Mouse (Mus musculus) limb, embryonic 14.5 days (tissue): Measurements from ENCODE around the gene Crlf1. TPM values are rescaled to one million over a fixed set of nuclear protein-coding genes. Genes with fewer than 3 reads are reported as not detected.

Source experiments
- ATAC-seq: fragments of 200-750 bp; cut with Nextera tagmentation; 2 replicates; pipeline ENCODE4 v1.8.0; 2017; ENCODE audit warnings: low read depth, moderate number of reproducible peaks, moderate TSS enrichment; ENCODE audit not compliant: low FRiP score
- DNase-seq: peaks from one replicate; pipeline ENCODE4 v3.0.0-alpha.2; 2015; ENCODE audit warnings: low spot score
- H3K27ac ChIP-seq: fragments of 300-500 bp; sonication (generic); replicated peaks from 2 replicates; pipeline ENCODE4 v1.5.1; 2014; ENCODE audit warnings: low read depth, mild to moderate bottlenecking, low read length, moderate library complexity, mixed read lengths
- H3K27me3 ChIP-seq: fragments of 300-500 bp; sonication (generic); 2 replicates; pipeline ENCODE4 v1.6.1; 2014; ENCODE audit warnings: low read length, mixed read lengths; ENCODE audit not compliant: control insufficient read depth, insufficient read depth
- H3K36me3 ChIP-seq: fragments of 300-500 bp; sonication (generic); 2 replicates; pipeline ENCODE4 v1.6.1; 2014; ENCODE audit warnings: mild to moderate bottlenecking, low read length, moderate library complexity, mixed read lengths; ENCODE audit not compliant: control insufficient read depth, insufficient read depth
- H3K4me1 ChIP-seq: fragments of 300-500 bp; sonication (generic); 2 replicates; pipeline ENCODE4 v1.6.1; 2014; ENCODE audit warnings: antibody characterized with exemption, low read length, mixed read lengths; ENCODE audit not compliant: control insufficient read depth, insufficient read depth
- H3K4me2 ChIP-seq: fragments of 300-500 bp; sonication (generic); replicated peaks from 2 replicates; pipeline ENCODE4 v1.6.1; 2014; ENCODE audit warnings: low read depth, mild to moderate bottlenecking, low read length, moderate library complexity; ENCODE audit not compliant: severe bottlenecking
- H3K4me3 ChIP-seq: fragments of 300-500 bp; sonication (generic); replicated peaks from 2 replicates; pipeline ENCODE4 v1.5.1; 2014; ENCODE audit warnings: low read length
- H3K9ac ChIP-seq: fragments of 300-500 bp; sonication (generic); 2 replicates; pipeline ENCODE4 v1.6.1; 2014; ENCODE audit warnings: mild to moderate bottlenecking, low read depth, low read length, moderate library complexity; ENCODE audit not compliant: severe bottlenecking
- H3K9me3 ChIP-seq: fragments of 300-500 bp; sonication (generic); 2 replicates; pipeline ENCODE4 v1.6.1; 2016; ENCODE audit warnings: low read length; ENCODE audit not compliant: control insufficient read depth
- POLR2A ChIP-seq: fragments of 200-500 bp; IDR thresholded peaks from 2 replicates; pipeline ENCODE4 v1.8.0; 2012; ENCODE audit warnings: inconsistent platforms, mild to moderate bottlenecking, moderate library complexity, borderline replicate concordance; ENCODE audit not compliant: insufficient read depth, insufficient read length; ENCODE audit errors: extremely low read depth
- WGBS: fragments of 180-500 bp; shearing (Covaris S2); extraction: QIAGEN DNeasy Blood & Tissue Kit; methylation state at CpG from one replicate; pipeline ENCODE4 v1.1.7; 2014; 5-methylcytosine and 5-hydroxymethylcytosine counted together
- polyA plus RNA-seq, 2 experiments: library from polyadenylated mRNA; depleted of rRNA in 1 of 2; stranded (reverse) in 1 of 2; unstranded in 1 of 2; fragments of >200 nt; fragmentation: Nextera tagmentation in 1 of 2; extraction: Ambion mirVana in 1 of 2; gene quantifications; 2 replicates each; pipeline versions ENCODE4 v1.2.1 to v1.2.3; 2012 to 2014

Crlf1 gene
- polyA plus RNA-seq, 2 experiments = 91.5 to 98.9 TPM

DNA sequence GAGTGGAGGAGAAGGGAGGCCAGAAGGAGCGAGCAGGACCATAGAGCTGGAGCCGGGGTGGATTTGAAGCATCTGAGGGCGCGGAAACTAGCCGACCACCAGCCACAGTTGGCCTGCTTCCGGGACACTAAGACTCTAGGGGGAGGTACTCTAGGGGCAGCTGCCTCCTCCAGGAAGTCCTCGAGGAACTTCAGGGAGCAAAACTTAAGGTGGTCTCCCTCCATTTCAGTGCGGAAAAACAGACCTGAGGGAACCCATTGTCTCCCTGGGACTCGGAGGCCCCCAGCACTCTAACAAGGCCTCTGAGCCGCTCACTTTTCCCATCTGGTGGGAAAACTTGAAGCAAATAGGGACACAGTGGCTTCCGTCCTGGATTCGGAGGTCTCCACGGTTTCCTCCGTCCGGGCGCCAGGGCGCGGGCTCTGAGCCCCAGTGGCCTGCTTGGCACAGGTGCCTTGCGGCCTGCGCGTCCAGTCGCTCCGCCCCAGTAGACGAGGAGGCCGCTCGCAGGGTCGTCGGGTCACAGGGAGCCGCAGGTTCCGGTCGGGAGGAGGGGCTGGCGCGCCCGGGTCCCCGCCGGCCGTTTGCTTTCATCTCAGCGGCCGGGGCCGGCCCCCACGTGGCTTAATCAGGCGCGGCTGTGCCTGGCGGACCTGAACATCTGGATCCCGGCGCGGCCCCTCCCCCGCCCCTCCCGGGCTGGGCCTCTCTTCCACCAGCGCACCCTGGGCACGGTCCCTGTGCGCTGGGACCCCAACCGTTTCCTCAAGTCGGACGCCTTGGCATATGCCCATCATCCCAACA, 4.8 kb upstream of the Crlf1 start:
- WGBS = 5% methylated on average over 45 of the region's 55 CpGs
- ATAC-seq = no peak

DNA sequence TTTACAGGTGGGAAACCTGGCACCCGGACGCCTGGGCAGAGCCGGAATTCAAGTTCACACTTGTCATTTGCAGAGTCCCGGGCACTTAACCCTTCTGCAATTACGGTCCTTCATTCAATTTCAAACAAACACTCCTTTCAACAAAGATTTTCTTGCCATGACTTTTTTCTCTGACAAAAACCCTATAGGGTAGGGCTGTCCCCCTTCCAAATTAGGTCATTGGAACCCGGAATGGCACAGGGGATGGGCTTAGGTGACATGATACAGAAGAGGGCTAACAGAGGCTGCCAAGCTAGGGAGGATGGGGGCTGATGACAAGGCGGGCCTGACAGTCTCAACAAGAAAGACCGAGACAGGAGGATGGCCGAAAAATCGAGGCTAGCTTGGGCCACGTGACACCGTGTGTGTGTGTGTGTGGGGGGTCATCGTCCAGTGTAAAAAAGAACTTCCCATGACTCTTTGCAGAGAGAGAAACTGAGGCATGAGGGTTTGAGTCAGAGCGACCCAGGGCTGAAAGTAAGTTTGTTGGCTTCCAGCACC, 4.0 kb upstream of the Crlf1 start:
- H3K27ac ChIP-seq = no peak overlapping the region
- no peak for TF ChIP-seq POLR2A

More for the DNA sequence above, 4.8 kb upstream of the Crlf1 start:
- H3K9ac ChIP-seq = peak overlapping the region; percentile 36
- DNase-seq = no peak
- no peaks in the 10 kb centered on the region for H3K9me3 ChIP-seq
- H3K27ac ChIP-seq = no peak overlapping the region
- peaks cover 53% of the 10 kb centered on the region for H3K4me1 ChIP-seq
- H3K4me3 ChIP-seq = peak overlapping the region; percentile 28
- H3K27me3 ChIP-seq = peaks cover 50% of the 10 kb centered on the region
- no peaks in the 10 kb centered on the region for H3K36me3 ChIP-seq
- TF ChIP-seq POLR2A = no peak
- H3K4me2 ChIP-seq = peak overlapping the region; percentile 68

DNA sequence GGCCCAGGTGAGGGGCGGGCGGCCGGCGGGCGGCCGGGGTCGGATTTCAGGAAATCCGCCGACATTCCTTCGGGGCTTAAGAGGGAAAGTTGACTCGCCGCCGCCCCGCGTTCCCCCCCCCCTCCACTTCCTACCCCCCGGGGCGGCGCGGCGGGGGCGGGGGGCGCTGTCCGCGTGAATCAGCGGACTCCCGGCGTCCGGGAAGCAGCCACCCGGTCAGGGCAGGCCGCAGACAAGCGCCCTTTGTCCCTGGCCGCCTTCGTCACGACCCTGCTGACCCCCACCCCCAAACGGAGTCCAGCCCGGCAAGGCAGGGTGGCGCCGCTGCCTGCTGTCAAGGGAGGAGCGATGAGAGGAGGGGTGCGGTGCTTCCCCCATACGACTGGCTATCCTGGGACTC, 3.4 kb upstream of the Crlf1 start:
- peaks cover 67% of the 10 kb centered on the region for H3K4me1 ChIP-seq
- ATAC-seq (no peak), DNase-seq (no peak)
- H3K9ac ChIP-seq = peak overlapping the region; percentile 45
- H3K36me3 ChIP-seq = no peaks in the 10 kb centered on the region
- peaks cover 63% of the 10 kb centered on the region for H3K27me3 ChIP-seq
- no peak for TF ChIP-seq POLR2A
- no peaks in the 10 kb centered on the region for H3K9me3 ChIP-seq
- under 1% methylated on average over 17 of the region's 41 CpGs for WGBS
- peak overlapping the region; percentile 68 for H3K4me2 ChIP-seq
- peak overlapping the region; percentile 32 for H3K4me3 ChIP-seq
- H3K27ac ChIP-seq = no peak overlapping the region

More for the DNA sequence above, 4.0 kb upstream of the Crlf1 start:
- Histone ChIP-seq H3K4me2 (peak overlapping the region; percentile 68), H3K27me3 (peaks cover 58% of the 10 kb centered on the region), H3K9me3 (no peaks in the 10 kb centered on the region), H3K36me3 (no peaks in the 10 kb centered on the region), H3K4me3 (peak overlapping the region; percentile 32), H3K4me1 (peaks cover 61% of the 10 kb centered on the region), H3K9ac (peak overlapping the region; percentile 45)
- 5% methylated on average over 14 of the region's 14 CpGs for WGBS
- DNase-seq (no peak), ATAC-seq (no peak)

DNA sequence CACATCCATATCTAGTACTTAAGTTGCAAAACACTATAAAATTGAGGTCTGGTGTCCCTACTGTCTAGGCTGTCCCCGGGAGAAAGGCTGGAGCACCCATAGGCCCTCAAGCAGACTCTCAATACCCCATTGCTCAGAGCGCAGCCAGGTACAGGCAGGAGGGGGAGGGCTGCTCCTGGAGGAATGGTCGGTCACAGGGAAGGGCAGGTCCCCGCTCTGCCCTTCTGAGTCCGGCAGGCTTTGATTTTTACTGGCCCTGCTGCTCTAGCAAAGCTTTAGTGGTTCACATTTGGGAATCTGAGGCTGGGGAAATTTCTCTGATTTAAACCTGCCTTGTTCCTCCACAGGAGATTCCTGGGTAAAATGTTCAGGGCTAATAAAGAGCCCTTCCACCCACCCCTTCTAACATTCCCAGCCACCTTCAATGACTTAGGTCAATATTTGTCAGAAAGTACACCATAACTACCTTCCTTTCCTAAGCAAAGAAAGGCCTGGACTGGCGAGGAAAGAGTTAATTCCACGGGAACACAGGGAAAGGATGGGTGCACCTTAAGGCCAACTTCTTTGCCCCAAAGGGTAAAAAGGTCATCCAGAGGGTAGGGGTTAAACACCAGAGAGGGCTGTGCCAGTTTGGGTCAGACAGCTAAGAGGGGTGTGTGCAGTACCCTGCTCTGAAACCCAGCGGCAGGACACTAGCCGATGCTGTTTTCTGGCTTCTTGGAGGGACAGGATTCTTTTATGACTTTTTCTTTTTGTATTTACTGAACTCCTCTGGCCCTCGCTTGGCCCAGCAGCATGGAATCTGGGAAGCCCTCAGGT, 2.7 kb upstream of the Crlf1 start:
- DNase-seq (no peak), ATAC-seq (no peak)
- TF ChIP-seq POLR2A = no peak
- H3K9me3 ChIP-seq = no peaks in the 10 kb centered on the region
- 15% methylated on average over 10 of the region's 10 CpGs for WGBS
- H3K9ac ChIP-seq = no peak overlapping the region
- H3K27me3 ChIP-seq = peaks cover 70% of the 10 kb centered on the region
- peak overlapping the region; percentile 32 for H3K4me3 ChIP-seq
- peaks cover 74% of the 10 kb centered on the region for H3K4me1 ChIP-seq
- H3K36me3 ChIP-seq = no peaks in the 10 kb centered on the region
- H3K27ac ChIP-seq = peak overlapping the region; percentile 10; the same call in 1 of the 2 replicates
- H3K4me2 ChIP-seq = peak overlapping the region; percentile 91; the same call in 1 of the 2 replicates

DNA sequence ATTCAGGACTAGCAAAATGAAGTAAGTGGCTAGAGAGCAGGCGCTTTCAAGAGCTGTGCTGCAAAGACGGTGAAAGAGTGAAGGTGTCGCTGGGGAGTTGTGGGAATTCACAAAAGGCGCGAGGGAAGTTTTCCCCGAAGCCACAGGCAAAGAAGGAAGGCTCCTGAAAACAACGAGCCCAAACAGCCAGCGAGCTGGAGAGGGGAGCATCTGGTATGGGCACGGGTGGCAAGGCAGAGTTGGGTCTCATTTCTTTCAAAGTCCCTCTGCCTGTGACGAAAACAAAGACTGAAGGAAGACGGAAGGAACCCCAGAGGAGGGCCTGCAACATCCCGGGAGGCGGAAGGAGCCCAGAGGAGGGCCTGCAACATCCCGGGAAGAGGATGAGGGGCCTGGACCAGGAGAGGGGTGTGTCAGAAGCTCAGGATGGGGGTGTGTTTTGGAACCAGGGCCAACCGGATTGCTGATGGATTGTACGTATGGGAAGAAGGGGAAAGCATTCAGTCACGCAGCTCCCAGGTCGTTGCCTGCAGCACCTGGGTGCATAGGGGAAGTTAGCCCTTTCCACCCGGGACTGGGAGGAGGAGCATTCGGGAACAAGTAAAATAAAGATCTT, 2.0 kb upstream of the Crlf1 start:
- Histone ChIP-seq H3K27me3 (peaks cover 73% of the 10 kb centered on the region), H3K4me2 (peak overlapping the region; percentile 91), H3K4me3 (0 out of 2 replicates have a peak overlapping the region, but pooled peaks have one; percentile 1), H3K27ac (peak overlapping the region; percentile 10; the same call in 1 of the 2 replicates), H3K4me1 (peaks cover 81% of the 10 kb centered on the region), H3K9me3 (no peaks in the 10 kb centered on the region), H3K9ac (no peak overlapping the region), H3K36me3 (no peaks in the 10 kb centered on the region)
- DNase-seq (no peak), ATAC-seq (no peak)
- no peak for TF ChIP-seq POLR2A
- 2% methylated on average over 20 of the region's 20 CpGs for WGBS
